In the genomic region with DNA sequence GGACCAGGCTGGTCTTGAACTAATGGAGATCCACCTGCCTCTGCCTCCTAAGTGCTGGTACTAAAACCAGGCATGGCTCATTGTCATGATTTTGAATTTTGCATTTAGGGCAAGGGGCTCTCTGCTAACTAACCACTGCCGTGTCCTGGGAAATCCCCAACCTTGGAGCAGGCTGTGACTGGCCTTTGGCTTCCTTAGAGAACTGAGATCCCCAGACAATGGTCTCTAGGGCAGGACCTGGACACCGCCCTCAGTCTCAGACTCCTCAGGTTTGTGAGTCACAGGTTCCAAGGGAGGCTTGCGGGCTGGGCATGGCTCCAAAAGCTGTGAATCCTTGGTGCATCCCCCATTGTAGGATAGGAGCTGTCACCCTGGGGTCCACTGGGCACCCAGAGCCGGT, we compare ENCODE assay signal across 15 mouse cellular contexts. TPM values are rescaled to one million over a fixed set of nuclear protein-coding genes. Genes with fewer than 3 reads are reported as not detected.
"Had no signal": no experiment of that assay in that cellular context is flagged by ENCODE, and none has a peak within 500 bp of the region (broad histone marks: within the 10 kb centered on the region; RNA-seq: fewer than 3 reads in every experiment).

No protein-coding gene starts in this region.

- H3K27me3 ChIP-seq: kidney, embryonic 15.5 days; limb, embryonic 15.5 days; liver, embryonic 13.5 days; lung, embryonic 15.5 days; midbrain, embryonic 12.5 days; stomach, embryonic 15.5 days had no signal

- H3K4me3 ChIP-seq: kidney, embryonic 15.5 days; limb, embryonic 15.5 days; liver, embryonic 13.5 days; lung, embryonic 15.5 days; megakaryocyte, embryonic 14.5 days; midbrain, embryonic 12.5 days; stomach, embryonic 15.5 days had no signal

- H3K9me3 ChIP-seq: kidney, embryonic 15.5 days; limb, embryonic 15.5 days; liver, embryonic 13.5 days; lung, embryonic 15.5 days; megakaryocyte, embryonic 14.5 days; midbrain, embryonic 12.5 days; stomach, embryonic 15.5 days had no signal

- H3K27ac ChIP-seq: kidney, embryonic 15.5 days; limb, embryonic 15.5 days; liver, embryonic 13.5 days; lung, embryonic 15.5 days; macrophage; midbrain, embryonic 12.5 days; stomach, embryonic 15.5 days had no signal

- DNase-seq: kidney, adult 2 months; kidney, postnatal 14 days; liver, embryonic 13.5 days; liver, postnatal 0 days; lung, postnatal 14 days; right cerebral cortex, postnatal 25 days; spleen, adult 18-20 months; thymus, postnatal 4 days had no signal

- H3K4me1 ChIP-seq: limb, embryonic 15.5 days; lung, embryonic 15.5 days; midbrain, embryonic 12.5 days; stomach, embryonic 15.5 days had no signal

- H3K36me3 ChIP-seq: kidney, embryonic 15.5 days; limb, embryonic 15.5 days; liver, embryonic 13.5 days; lung, embryonic 15.5 days; midbrain, embryonic 12.5 days; stomach, embryonic 15.5 days had no signal

RNA-seq across cellular contexts. Expression of gene Tmem119, which starts 26.3 kb away (rescaled TPM):
- polyA plus RNA-seq: macrophage had no signal
